Mouse (Mus musculus) urinary bladder, postnatal 14 days (tissue): ENCODE data around the gene Aaed1.

Source experiments
- DNase-seq: peaks from one replicate; pipeline ENCODE4 v3.0.0; 2021; ENCODE audit warnings: low spot score

Gene Aaed1

DNA sequence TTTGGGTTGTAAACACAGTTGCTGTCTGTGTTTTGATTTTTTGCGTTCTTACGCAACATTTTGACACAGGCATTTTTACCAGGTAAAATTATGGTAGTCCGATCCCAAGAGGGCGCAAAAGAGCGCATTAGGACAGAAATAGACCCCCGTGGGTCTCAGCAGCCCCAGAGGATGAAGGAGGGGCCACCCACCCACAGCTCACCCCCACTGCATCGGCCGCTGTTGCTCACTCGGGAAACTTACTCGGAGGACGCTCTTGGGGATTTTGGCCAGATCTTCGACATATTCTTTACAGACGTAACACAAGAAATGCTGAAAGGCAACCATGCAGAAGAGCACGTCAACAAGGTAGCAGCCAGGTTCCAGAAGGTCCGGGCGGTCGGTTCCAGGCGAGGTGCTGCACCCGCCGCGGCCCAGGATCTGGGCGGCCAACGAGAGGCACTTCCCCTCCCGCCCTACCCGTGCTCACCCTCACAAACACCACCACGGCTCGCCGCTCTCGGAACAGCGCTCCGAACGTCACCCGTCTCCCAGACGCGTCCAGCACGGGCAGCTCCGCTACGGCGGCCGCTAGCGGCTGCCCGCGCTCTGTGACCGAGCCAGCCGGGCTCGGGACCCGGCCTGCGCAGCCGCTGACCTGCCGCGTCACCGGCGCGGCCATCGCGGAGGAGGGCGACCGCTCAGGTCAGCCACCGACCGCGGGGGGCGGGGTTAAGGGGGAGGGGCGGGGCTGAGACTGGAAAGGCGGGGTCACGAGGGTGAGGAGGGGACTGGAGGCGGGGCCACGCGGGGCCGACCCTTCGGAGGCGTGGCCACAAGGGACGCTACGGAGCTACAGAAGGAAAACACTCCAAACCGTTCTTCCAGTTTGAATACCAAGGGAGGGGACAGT lies at the start of gene Aaed1:
Gene Aaed1 (minus strand): TSS at position 687 of the 892 bp plus-strand sequence.
- peak; percentile 94 for DNase-seq

GRCm38 (mm10) chr13:64362139-64362538 lies 49.6 kb upstream of the Aaed1 start:
- DNase-seq: no peak

DNA sequence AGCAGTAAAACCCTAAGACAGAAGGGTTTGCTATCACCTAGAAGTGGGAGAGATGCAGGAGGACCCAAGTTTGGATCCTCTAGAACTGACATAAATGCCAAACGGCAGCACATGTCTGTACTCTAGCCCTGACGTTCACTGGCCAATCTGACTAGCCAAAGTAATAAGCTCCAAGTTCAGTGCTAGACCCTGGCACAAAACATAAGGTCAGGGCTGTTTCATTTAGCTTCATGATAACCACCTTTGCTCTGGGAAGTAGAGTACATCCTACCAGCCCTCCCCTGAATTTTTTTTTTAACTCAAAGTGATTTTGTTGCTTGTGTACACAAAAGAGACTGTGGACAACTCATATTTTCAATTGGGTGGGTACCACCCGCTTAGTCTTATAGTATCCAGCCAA lies 48.5 kb upstream of the Aaed1 start:
- no peak for DNase-seq

GRCm38 (mm10) chr13:64359702-64360101 lies 47.2 kb upstream of the Aaed1 start:
- no peak for DNase-seq

DNA sequence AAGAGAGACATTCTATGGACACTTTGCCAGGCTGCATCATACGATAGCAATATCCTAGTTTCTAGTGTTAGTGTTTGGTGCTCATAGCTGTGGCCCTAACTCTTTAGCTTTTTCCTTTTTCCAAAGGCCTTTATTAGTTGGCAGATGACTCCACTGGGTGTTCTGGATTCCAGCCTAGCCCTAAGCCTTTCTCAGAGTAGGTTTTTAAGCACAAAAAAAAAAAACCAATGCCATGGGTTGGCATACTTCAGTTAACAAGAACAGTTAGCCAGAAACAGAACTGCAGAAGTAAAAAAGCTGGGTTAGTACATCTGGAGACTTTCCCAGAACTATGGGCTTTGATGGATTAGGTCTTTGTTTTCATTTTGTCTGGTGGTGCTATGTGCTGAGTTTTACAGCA lies 46.0 kb upstream of the Aaed1 start:
- no peak for DNase-seq

GRCm38 (mm10) chr13:64357389-64357788 lies 44.9 kb upstream of the Aaed1 start:
- DNase-seq: no peak

DNA sequence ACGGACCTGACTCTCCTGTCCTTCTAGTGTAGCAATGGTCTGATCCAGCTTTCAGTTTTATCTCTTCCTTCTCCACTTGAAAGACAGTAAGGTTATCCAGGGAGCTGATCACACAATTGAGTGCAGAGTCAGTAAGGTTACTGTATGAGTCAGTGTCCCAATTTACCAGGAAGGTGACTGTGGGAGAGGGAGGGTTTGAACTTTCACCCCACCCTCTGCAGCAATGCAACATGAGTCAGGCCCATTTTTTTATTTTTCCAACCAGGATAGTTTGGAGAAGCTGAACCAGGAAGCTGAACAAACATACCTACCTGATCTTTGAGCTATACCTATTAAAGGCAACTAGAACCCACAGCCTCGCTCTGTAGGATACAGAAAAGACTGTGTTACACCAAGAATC lies 37.0 kb upstream of the Aaed1 start:
- DNase-seq: no peak

- DNase-seq: peak; percentile 12
Measured at GRCm38 (mm10) chr13:64344082-64344501, 31.6 kb upstream of the Aaed1 start.

GRCm38 (mm10) chr13:64343598-64343997 lies 31.1 kb upstream of the Aaed1 start:
- no peak for DNase-seq

GRCm38 (mm10) chr13:64335546-64336132 lies 23.1 kb upstream of the Aaed1 start:
- no peak for DNase-seq

DNA sequence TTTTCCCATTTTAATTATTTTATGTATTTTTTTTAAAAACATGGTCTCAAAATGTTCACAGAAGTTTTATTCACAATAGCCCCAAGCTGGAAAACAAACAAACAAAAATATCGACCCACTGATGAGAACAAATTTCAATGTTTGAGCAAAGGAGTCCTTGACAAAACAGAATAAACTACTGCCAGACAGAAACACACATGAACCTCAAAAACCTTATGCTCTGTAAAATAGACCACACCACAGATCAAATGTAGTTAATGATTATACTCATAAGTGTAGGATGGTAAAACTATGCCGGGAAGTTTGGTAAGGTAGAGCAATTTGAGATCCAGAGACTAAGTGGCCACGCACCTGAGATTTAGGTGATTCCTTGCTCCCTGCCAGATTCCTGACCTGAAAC lies 20.6 kb upstream of the Aaed1 start:
- DNase-seq: no peak

GRCm38 (mm10) chr13:64332321-64332720 lies 19.8 kb upstream of the Aaed1 start:
- DNase-seq: no peak

GRCm38 (mm10) chr13:64322561-64323281 lies 10.2 kb upstream of the Aaed1 start:
- no peak for DNase-seq

DNA sequence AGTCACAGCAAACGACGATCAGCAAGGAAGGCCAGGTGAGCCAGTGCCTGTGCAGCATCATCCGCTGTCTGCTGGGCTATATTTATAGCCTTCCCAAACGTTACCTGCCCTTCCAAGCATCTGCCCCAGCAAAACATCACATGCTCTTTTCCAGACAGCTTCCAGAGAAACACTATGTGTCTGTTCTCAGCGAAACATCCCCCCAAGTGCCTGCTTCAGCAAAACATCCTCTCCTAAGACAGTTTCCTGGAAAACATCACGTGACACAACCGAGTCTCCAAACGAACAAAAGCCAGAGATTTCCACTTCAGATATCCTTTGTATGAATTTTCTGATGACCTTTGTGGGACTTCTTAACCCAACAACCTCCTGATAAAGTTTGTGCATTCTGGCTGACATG lies 7.8 kb upstream of the Aaed1 start:
- no peak for DNase-seq

DNA sequence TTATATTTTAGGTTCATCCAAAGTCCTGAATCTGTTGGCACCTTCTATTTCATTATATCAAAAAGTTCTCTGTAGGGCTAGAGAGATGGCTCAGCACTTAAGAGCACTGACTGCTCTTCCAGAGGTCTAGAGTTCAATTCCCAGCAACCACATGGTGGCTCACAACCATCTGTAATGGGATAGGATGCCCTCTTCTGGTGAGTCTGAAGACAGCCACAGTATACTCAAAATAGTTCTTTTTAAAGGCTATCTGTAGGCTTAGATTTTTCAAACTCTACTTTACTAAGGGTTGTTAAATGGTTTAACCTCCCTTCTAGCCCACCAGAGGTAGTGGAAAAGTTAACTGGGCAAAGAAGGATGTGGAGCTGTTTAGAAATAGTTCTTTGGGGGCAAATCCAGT lies 7.3 kb upstream of the Aaed1 start:
- DNase-seq: no peak

DNA sequence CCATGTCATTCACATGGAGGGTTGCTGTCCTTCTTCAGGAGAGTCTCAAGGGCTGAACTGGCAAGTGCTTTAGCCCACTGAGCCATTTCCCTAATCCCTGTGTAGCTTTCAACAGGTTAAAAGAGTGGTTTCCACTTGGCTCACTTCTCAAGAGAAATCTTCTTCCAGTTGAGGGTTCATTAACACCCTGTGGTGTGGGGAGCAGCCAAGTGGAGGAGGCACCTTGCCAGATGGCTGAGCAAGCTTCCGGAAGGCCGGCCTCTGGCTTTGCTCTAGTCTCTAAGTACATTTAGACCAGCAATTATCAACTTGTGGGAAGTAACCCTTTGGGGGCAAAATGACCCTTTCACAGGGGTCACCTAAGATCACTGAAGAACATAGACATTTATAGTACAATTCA lies 5.8 kb upstream of the Aaed1 start:
- no peak for DNase-seq

- DNase-seq: no peak
Measured at GRCm38 (mm10) chr13:64315483-64316050, 3.1 kb upstream of the Aaed1 start.

DNA sequence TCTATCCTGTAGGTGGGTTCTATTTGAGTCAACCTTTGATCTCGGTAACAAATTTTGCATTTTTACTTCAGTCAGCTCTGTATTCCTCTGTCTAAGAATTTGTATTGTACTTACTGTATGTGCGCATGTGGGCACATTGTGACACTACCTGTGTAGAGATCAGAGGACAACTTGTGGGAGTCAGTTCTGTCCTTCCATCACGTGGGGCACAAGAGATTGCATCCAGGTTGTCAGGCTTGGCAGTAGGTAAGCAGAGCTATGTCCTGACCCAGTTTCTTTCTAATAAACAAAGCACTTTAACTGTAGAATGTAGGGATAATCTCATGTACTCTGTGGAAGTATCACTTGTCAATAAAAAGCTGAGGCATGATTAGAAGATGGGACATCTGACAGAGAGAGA lies 1.5 kb upstream of the Aaed1 start:
- DNase-seq: no peak

DNA sequence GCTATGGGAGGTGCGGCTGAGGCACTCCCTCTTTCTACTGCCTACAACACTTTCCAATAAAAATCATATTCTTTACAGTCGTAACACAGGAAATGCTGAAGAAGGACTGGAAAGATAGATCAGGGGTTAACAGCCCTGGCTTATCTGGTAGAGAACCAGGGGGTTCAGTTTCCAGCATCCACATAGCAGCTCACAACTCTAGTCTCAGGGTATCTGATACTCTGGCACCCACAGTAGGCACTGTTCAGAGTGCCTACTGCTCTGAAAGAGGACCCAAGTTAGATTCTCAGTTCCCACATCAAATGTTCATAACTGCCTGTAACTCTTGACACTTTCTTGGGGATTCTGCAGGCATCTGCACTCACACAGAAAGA lies 393 bp upstream of the Aaed1 start:
- DNase-seq: no peak

DNA sequence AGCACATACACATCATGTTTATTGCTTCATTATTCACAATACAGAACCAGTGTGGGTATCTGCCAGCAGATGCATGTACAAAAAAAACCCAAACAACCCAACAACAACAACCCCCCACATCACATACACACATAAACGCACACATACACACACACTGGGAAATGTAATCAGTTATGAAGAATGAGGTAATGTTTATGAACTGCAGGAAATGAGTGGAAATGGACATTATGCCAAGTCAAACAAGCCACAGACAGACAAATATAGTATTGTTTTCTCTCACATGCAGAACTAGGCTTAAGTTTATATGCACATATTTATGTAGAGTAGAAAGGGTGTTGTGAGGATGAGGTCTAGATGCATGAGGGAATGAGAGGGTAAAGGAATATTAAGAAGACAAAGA lies 1.2 kb downstream of the Aaed1 start:
- DNase-seq: no peak

- no peak for DNase-seq
Measured at GRCm38 (mm10) chr13:64310585-64310984, 1.9 kb downstream of the Aaed1 start.

DNA sequence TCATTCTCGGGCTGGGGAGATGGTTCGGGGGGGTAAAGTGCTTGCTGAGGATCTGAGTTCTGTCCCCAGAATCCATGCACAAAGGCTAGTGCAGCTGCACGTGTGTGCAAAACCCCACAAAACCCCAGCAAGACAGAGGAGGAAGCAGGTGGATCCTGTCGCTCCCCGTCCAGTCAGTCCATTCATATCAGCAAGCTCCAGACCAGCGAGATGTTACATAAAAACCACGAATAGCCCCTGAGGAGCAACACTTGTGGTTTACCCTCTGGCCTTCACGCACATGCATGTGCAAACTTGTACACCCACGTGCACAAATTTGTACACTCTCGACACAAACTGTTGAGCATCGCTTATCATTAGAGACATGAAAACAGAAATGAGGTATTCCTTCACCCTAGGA lies 2.7 kb downstream of the Aaed1 start:
- DNase-seq: no peak

GRCm38 (mm10) chr13:64309036-64309435 lies 3.5 kb downstream of the Aaed1 start:
- no peak for DNase-seq
